Mouse (Mus musculus): ENCODE data around the gene Cacna1a.

Cacna1a gene

DNA sequence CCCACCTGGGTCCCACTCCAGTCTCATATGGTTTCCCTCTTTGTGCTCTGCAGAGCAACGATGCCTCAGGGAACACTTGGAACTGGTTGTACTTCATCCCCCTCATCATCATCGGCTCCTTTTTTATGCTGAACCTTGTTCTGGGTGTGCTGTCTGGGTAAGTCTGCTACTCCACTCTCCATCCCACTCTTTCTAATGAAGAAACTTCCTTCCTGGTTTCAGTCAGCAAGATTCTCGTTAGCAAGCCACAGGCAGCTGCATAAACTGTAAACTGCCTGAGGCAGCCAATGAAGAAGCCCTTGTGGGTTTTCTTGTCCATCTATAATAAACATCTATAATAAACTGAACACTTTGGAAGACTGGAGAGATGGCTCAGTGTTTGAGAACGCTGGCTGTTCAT, 145.1 kb downstream of the Cacna1a start:
- no peak for DNase-seq (ENCODE audit: low read depth, low spot score)

GRCm38 (mm10) chr8:84536917-84537316, 148.7 kb downstream of the Cacna1a start:
- no peak for DNase-seq (ENCODE audit: low read depth, low spot score)

DNA sequence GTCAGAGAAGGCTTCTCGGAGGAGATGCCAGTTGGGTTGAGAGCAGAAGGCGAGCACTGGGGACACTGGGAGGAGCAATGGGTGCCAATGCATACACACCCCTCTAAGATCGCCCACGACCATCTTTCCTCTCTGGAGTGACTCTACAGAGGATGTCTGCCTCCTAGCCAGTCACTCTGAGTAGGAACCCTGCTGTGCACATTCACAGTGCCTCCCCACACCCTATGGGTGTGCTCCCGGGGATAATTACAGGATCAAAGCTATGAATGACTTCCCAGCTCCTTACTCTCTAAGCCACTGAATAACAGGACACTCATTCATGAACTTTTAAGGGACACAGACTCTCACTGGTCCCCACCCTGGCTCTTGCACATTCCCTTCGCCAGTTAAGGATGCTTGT, 151.1 kb downstream of the Cacna1a start:
- no peak for DNase-seq (ENCODE audit: low read depth, low spot score)

- no peak for DNase-seq (ENCODE audit: low read depth, low spot score)
These were observed 154.2 kb downstream of the Cacna1a start for GRCm38 (mm10) chr8:84542481-84542880.

- no peak for DNase-seq (ENCODE audit: low read depth, low spot score)
These were observed 157.3 kb downstream of the Cacna1a start for GRCm38 (mm10) chr8:84545522-84545921.

GRCm38 (mm10) chr8:84552457-84552856, 164.2 kb downstream of the Cacna1a start:
- DNase-seq (ENCODE audit: low read depth, low spot score) = no peak

DNA sequence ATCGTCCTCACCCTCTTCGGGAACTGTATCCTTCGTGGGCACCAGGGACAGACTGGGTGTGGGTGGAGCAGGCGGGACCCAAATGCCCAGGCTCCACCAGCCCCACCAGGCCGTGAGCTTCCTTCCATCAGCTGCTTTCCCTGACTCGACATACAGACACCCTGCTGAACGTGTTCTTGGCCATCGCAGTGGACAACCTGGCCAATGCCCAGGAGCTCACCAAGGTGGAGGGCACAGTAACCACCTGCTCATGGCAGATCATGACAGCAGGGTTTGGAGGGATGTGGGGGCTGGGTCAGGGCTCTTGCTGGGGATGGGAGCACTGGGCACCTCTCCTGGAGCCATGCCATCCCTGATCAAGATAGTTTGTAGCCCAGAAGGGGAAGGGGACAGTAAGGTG, 164.9 kb downstream of the Cacna1a start:
- no peak for DNase-seq (ENCODE audit: low read depth, low spot score)

DNA sequence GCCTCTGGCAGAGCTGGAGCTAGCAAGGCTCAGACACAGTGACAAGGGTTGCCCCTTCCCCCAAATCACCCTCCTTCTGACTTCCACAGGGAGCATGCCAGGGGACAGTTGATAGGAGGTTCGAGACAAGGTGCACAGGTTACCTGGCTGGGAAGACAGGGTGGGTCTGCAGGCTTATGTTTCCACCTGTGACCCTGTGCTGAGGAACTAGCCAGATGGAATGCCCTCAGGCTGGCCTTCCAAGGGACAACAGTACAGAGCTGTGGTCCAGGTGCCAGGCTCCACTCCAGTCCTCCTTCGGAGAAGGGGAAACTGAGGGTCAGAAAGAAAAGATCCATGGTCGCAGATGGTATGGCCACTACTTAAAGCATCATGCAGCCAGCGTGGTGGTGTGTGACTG, 165.4 kb downstream of the Cacna1a start:
- DNase-seq (ENCODE audit: low read depth, low spot score) = no peak

DNA sequence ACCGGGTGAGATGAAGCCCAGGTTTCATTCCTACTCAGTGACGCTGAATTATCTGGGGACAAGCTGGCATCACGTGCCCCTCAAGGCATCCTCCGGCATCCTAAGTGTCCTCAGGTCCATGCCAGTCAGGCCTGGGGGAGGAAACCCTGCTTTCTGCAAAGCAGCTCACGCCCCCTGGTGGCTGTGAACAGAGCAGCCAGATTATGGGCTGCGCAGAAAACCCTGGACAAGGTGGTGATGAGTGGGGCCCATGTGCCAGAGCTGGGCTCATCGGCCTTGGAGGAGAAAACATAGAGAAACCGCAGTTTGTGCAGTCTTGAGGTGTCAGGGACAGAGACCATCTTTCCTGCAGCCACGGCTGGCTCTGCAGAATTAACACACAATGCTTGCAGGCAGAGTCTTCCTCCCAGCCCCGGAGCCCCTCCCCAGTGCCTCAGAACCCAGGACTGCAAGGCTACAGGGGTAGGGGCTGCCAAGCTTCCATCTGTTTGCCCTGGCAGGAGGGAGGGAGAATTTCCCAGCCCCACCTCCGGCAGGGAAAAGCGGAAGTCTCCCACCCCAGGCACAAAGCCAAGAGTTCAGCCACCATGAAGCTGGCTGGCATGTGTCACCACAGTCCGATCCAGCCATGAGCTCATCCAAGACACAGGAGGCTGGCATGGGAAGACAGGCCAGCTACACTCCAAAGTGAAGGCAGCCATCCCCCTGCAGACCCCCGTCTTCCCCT, 166.2 kb downstream of the Cacna1a start:
- DNase-seq (ENCODE audit: low read depth, low spot score) = peak; percentile 65

DNA sequence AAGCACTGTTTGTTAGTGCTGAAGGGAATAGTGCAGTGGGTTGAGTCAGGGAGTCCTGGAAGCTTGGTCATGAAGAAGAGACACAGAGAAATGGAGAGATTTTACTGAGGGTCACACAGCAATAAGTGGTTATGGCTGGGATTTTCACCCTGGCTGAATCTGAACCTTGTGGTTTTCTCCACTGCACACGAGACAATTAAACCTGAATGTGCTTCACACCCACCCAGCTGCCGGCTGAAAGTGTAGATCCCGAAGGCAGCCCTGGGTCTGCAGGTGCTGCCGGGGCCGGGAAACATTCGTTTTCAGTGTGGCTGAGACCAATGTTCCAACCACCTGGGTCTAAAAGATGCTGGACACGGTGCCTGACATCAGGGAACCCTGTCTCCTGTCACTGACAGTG, 167.0 kb downstream of the Cacna1a start:
- DNase-seq (ENCODE audit: low read depth, low spot score) = no peak

DNA sequence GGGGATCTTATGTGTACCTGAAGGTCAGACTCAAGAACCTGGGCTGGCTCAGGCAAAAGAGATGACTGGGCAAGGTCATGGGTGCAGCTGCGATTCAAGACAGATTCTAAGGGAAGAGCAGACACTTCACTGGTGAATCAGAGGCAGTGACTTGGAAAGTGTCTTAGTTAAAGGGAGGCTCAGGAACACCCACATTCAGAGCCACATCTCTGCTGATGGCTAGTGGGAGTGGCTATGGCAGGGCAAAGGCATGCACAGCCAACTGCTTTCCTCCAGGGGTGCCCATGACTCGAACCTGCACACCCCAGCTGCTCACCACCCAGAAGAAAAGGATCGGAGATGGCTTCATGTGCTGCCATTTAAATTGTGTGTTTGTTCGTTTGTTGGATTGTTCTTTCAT, 169.7 kb downstream of the Cacna1a start:
- no peak for DNase-seq (ENCODE audit: low read depth, low spot score)

GRCm38 (mm10) chr8:84559121-84559604, 170.9 kb downstream of the Cacna1a start:
- no peak for DNase-seq (ENCODE audit: low read depth, low spot score)

DNA sequence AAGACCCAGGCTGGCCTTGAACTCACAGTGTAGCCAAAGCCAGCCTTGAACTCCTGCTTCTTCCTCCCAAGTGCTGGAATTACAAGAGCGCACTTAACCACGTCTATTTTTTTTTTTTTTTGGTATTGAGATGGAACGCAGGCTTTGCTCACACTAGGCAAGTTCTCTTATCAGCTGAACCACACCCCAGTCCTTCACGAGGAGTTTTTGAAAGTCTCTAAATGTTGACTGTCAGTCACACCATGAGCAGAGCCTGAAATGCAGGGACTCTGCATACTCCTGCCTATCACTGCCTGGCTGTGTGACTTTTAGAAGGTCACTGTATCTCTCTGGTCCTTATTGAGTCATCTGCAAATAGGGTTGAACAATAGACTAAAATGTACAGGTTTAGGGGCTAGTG, 173.5 kb downstream of the Cacna1a start:
- no peak for DNase-seq (ENCODE audit: low read depth, low spot score)

DNA sequence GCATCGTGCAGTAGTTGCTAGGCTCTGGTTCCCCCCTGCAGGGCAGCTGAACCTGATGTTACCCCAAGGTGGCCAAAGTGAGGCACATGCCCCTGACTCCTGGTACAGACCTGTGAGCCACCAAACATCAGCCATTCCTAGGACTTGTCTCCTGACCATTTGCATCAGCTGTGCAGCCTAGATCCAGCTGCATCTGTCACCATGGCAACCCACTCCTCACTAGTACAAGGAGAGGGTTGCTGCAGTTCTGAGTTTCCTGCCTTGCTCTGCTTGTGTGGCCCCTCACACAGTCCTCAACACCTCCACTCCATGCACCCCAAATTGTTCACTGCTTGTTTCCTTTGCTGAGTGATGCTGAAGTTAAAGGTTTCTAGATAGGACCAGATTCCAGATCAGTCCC, 175.8 kb downstream of the Cacna1a start:
- no peak for DNase-seq (ENCODE audit: low read depth, low spot score)

GRCm38 (mm10) chr8:84565577-84566360, 177.5 kb downstream of the Cacna1a start:
- no peak for DNase-seq (ENCODE audit: low read depth, low spot score)

DNA sequence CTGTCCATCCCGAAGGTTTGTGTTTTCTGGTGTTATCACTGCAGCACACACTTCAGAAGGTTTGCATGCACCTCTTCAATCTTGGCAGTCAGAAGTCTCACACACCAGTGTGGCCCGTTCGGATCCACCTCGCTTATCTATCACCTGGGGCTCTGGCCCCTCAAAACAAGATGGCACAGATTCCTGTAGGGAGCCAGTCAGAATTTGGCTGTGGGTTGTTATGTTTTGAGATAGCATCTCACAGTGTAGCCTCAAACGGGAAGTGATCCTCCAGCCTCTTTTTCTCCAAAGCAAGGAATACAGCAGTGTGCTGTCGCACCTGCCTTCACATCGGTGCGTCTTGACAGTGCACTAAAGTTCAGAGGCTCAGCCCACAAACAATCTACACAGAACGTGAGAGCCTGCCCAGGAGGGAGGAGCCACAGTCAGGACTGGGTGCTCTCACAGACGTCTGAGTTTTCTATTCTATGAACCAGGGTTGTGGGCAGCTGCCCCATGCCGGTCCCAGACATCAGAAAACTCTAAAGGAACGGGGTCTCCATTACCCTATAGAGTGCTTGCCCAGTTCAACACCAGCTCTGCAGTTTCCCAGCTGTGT, 178.7 kb downstream of the Cacna1a start:
- DNase-seq (ENCODE audit: low read depth, low spot score) = peak; percentile 44

GRCm38 (mm10) chr8:84567541-84567940, 179.3 kb downstream of the Cacna1a start:
- DNase-seq (ENCODE audit: low read depth, low spot score) = peak; percentile 69

- DNase-seq (ENCODE audit: low read depth, low spot score) = no peak
These were observed 180.5 kb downstream of the Cacna1a start for GRCm38 (mm10) chr8:84568737-84569136.

- peak; percentile 44 for DNase-seq (ENCODE audit: low read depth, low spot score)
These were observed 181.9 kb downstream of the Cacna1a start for GRCm38 (mm10) chr8:84569921-84570673.

GRCm38 (mm10) chr8:84577432-84577831, 189.2 kb downstream of the Cacna1a start:
- DNase-seq (ENCODE audit: low read depth, low spot score) = no peak

DNA sequence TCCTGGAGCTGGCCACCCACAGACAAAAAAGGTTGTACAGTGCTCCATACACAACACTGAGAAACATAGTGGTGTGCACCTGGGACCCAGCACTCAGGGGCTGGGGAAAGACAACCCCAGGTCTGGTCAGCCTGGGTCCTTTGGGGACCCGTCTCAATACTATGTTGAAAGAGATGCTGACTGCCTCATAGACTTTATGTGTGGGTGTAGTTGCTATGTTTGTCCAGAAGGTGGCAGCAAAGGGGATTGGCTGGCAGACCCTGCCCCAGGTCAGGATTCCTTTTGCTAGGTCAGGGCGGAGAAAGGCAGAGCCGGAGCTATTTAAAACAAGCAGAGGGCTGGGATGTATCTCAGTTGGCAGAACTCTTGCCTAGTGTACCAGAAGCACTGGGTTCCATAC, 191.4 kb downstream of the Cacna1a start:
- peak; percentile 56 for DNase-seq (ENCODE audit: low read depth, low spot score)

- peak; percentile 48 for DNase-seq (ENCODE audit: low read depth, low spot score)
These were observed 197.1 kb downstream of the Cacna1a start for GRCm38 (mm10) chr8:84585311-84585710.

All from A20 (cell line).